1 mouse cellular context compared by ENCODE assay signal in genomic region chr4:141197686-141198035, GRCm38 (mm10).
TF ChIP-seq lines count a peak whose summit lies in the region.

No protein-coding gene starts in this region.

TF ChIP-seq in ES-E14, 5 proteins besides CTCF, POLR2A, EP300 and RAD21:
- no peak for TF ChIP-seq ZC3H11A (IDR thresholded peaks at IDR 0.05; ENCODE audit: borderline replicate concordance, low read depth, low read length)
- TF ChIP-seq HCFC1 (IDR thresholded peaks at IDR 0.05; ENCODE audit: borderline replicate concordance, insufficient read depth, low read length) = no peak
- TF ChIP-seq MAFK (IDR thresholded peaks at IDR 0.05; ENCODE audit: insufficient read depth, low read depth, low read length) = no peak
- no peak for TF ChIP-seq CHD2 (IDR thresholded peaks at IDR 0.05; ENCODE audit: low read depth, low read length)
- TF ChIP-seq ZNF384 (IDR thresholded peaks at IDR 0.05; ENCODE audit: low read depth, low read length) = no peak
